Mouse (Mus musculus): ENCODE results near the gene Bbs9. TPM values are rescaled to one million over a fixed set of nuclear protein-coding genes. Genes with fewer than 3 reads are reported as not detected.

Gene Bbs9
- polyA plus RNA-seq, 1 experiment from 2014 or later, result 13.5 TPM

DNA sequence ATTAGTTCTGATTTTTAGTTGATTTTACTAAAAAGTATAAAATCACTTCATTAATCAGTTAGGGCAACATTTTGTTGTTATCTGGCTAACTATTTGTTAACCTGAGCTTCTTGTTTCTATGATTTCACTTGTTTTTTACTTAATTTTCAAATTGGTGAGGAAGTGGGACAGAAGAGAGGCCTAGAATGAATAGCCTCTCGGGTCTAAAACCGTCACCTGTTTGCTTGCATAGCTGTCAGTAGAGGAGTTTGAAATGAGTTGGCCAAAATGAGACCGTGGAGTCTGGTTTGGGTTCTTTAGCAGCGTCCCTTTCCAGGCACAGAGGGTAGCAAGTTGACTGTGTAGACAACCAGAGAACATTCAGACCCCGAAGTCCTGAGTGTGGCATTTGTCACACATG lies 291.6 kb downstream of the Bbs9 start:
- H3K27me3 ChIP-seq (ENCODE audit: low read depth, poor library complexity, severe bottlenecking), result no peaks in the 10 kb centered on the region
- WGBS, result 86% methylated on average over 5 of the region's 5 CpGs
- no peaks in the 10 kb centered on the region for H3K9me3 ChIP-seq (replicated peaks)
- no peaks in the 10 kb centered on the region for H3K36me3 ChIP-seq
- no peak overlapping the region for H3K27ac ChIP-seq
- no peak for DNase-seq (ENCODE audit: low spot score)
- H3K4me3 ChIP-seq, result no peak overlapping the region
- 0 out of 2 replicates have a peak, but pooled peaks cover 3% of the 10 kb centered on the region for H3K4me1 ChIP-seq

DNA sequence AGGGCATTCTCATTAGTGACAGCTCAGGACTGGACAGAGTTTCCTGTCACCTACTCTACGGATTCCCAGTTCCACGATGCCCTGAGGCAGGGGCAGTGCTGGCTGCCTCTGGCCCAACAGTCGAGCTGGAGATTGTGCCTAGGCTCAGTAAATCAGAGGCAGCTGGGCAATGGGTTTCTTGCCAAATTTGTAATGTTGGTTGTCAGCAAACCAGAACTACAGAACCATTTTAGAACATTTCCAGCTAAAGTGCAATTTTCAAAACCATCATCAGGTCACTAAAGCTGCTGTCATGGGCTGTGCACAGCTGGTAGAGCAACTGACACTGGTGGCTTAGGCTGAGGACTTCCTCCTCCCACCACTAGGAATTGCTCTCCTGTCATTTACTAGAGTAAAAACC lies 292.3 kb downstream of the Bbs9 start:
- DNase-seq (ENCODE audit: low spot score), result no peak

DNA sequence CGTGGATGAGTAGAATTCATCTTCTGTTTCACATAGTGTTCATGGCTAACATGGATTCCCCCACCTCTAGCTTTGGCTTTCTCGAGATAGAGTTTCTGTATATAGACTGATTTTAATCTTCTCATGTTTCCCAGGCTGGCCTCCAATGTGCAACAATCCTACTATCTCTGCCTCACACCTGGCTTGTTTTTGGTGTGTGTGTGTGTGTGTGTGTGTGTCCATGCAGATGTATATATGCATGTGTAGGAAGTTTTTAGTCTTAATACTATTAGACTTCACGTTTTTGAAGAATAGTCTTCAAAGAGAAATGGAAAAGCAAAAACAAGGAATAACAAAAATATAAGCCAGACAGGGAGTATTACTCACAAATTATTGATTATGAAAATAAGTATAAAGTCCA lies 296.3 kb downstream of the Bbs9 start:
- DNase-seq (ENCODE audit: low spot score), result no peak
- Histone ChIP-seq H3K9me3 (replicated peaks) (no peaks in the 10 kb centered on the region), H3K4me3 (no peak overlapping the region), H3K36me3 (no peaks in the 10 kb centered on the region), H3K4me1 (0 out of 2 replicates have a peak, but pooled peaks cover 3% of the 10 kb centered on the region), H3K27me3 (ENCODE audit: low read depth, poor library complexity, severe bottlenecking) (no peaks in the 10 kb centered on the region), H3K27ac (no peak overlapping the region)
- 92% methylated on average over 3 of the region's 3 CpGs for WGBS

More for the DNA sequence above, 292.3 kb downstream of the Bbs9 start:
- no peaks in the 10 kb centered on the region for H3K36me3 ChIP-seq
- no peak overlapping the region for H3K27ac ChIP-seq
- H3K4me1 ChIP-seq, result 0 out of 2 replicates have a peak, but pooled peaks cover 3% of the 10 kb centered on the region
- no peak overlapping the region for H3K4me3 ChIP-seq
- WGBS, result 43% methylated on average over 3 of the region's 3 CpGs
- H3K9me3 ChIP-seq (replicated peaks), result no peaks in the 10 kb centered on the region
- no peaks in the 10 kb centered on the region for H3K27me3 ChIP-seq (ENCODE audit: low read depth, poor library complexity, severe bottlenecking)

DNA sequence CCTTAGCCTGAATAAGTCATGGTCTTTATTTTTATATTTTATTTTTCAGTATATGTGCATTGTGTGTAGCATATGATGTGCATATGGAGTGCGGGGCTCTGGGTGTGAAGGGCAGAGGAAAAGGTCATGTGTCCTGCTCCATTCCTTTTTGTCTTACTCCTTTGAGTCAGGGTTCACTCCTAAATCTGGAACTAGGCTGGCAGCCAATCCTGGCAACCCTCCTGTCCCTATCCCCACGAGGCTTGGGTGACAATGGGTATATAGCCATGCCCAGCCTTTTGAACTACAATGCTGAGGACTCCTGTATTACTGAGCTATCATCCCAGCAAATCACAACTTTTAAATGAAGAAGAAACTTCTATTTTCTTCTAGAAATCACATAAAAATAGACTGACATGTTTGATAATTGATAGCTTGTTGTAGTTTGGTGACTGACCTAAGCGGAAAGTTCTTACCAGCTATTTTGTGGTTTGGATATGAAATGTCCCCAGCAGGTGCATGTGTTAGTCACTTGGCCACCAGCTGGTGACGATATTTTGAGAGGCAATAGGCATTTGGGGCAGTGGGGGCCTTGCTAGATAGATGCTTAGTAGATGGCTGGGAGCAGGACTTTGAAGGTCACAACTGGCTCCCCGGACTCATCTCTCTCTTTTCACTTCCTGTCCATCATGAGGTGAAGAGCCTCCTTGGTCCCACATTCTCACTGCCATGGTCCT lies 300.9 kb downstream of the Bbs9 start:
- H3K27ac ChIP-seq, result no peak overlapping the region
- 88% methylated on average over 5 of the region's 5 CpGs for WGBS

DNA sequence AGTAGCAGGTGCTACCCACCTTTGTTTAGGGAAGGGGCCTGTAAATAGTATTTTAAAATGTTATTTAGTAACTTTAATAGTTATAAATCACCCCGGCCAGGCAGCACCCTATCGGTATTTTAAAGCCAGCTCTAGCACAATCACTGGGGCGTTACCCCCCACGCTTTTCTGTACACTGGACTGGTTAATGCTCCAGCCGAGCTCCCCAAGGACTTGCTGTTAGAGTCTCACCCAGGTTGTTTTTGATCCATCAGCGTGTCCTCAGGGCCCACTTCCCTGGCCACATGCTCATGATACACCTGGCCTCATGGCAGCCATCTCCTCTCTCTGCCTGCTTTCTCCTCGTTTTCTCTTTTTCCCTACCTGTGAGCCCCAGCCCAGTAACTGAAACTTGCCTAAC lies 301.9 kb downstream of the Bbs9 start:
- Histone ChIP-seq H3K9me3 (replicated peaks) (no peaks in the 10 kb centered on the region), H3K4me3 (no peak overlapping the region), H3K36me3 (no peaks in the 10 kb centered on the region), H3K27ac (no peak overlapping the region), H3K4me1 (no peaks in the 10 kb centered on the region), H3K27me3 (ENCODE audit: low read depth, poor library complexity, severe bottlenecking) (no peaks in the 10 kb centered on the region)
- no peak for DNase-seq (ENCODE audit: low spot score)
- 93% methylated on average over 7 of the region's 7 CpGs for WGBS

More for the DNA sequence above, 300.9 kb downstream of the Bbs9 start:
- Histone ChIP-seq H3K4me3 (no peak overlapping the region), H3K36me3 (no peaks in the 10 kb centered on the region), H3K27me3 (ENCODE audit: low read depth, poor library complexity, severe bottlenecking) (no peaks in the 10 kb centered on the region), H3K9me3 (replicated peaks) (no peaks in the 10 kb centered on the region), H3K4me1 (no peaks in the 10 kb centered on the region)
- DNase-seq (ENCODE audit: low spot score), result no peak

DNA sequence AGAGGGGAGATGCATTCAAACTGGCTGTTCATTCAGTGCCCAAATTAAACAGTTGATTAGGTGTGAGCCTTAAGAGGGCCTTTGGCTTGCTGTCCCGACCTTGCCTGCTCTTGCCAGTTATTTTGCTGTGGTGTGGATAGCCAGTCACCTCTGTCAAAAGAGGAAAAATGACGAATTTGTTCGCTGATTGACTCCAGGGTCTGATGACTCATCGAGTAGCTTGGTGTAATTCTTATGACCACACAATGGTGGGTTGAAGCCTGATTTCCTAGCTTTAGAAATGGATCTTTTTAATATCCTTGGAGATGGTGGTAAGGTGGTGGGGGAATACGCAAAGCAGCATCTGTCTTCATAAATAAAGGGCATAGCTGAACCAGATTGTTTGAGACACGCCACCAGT lies 304.1 kb downstream of the Bbs9 start:
- Histone ChIP-seq H3K27me3 (ENCODE audit: low read depth, poor library complexity, severe bottlenecking) (no peaks in the 10 kb centered on the region), H3K4me1 (no peaks in the 10 kb centered on the region), H3K36me3 (no peaks in the 10 kb centered on the region), H3K4me3 (no peak overlapping the region), H3K27ac (no peak overlapping the region), H3K9me3 (replicated peaks) (no peaks in the 10 kb centered on the region)
- 89% methylated on average over 6 of the region's 6 CpGs for WGBS
- no peak for DNase-seq (ENCODE audit: low spot score)

DNA sequence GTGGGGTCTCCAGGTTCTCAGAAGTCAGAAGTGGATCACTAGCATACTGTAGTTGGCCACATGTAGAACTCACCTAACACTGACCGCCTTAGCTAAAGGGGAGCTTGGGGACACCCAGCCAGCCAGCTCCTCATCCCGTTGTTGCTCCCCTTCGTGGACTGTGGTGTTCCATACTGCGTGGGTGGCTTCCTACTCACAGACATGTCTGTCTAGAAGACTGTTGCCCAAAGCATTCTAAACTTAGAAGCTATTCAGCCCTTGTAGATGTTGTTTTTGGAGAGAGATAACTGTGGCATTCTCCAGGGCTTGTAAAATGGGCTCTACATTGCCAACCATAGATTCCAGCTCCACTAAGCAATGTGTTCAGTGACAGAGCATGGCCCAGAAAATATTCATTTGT lies 310.5 kb downstream of the Bbs9 start:
- no peak overlapping the region for H3K27ac ChIP-seq
- H3K4me3 ChIP-seq, result no peak overlapping the region
- H3K4me1 ChIP-seq, result peaks cover 10% of the 10 kb centered on the region
- 95% methylated on average over 4 of the region's 4 CpGs for WGBS
- H3K36me3 ChIP-seq, result no peaks in the 10 kb centered on the region
- no peaks in the 10 kb centered on the region for H3K27me3 ChIP-seq (ENCODE audit: low read depth, poor library complexity, severe bottlenecking)
- DNase-seq (ENCODE audit: low spot score), result no peak
- no peaks in the 10 kb centered on the region for H3K9me3 ChIP-seq (replicated peaks)

DNA sequence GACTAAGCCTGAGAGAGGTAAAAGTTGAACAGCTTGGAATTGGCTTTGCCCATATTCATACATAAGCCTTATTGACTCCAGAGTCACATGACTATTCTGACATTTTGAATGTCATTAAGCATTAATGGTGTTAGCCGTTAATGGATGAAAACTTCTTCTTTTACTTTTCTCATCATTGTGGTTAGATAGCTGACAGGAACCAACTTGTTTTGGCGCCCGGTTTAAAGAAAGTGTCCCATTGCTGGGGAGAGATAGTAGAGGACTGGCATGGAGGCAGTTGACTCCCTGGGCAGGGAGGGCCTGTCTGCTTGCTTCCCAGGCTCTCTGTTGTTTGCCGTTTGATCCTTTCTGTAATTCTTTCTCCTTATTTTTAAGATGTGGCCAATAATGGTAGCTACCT lies 312.9 kb downstream of the Bbs9 start:
- Histone ChIP-seq H3K4me1 (peaks cover 32% of the 10 kb centered on the region), H3K27ac (no peak overlapping the region), H3K9me3 (replicated peaks) (no peaks in the 10 kb centered on the region), H3K27me3 (ENCODE audit: low read depth, poor library complexity, severe bottlenecking) (no peaks in the 10 kb centered on the region), H3K36me3 (no peaks in the 10 kb centered on the region), H3K4me3 (no peak overlapping the region)
- WGBS, result 96% methylated on average over 4 of the region's 4 CpGs
- DNase-seq (ENCODE audit: low spot score), result no peak

DNA sequence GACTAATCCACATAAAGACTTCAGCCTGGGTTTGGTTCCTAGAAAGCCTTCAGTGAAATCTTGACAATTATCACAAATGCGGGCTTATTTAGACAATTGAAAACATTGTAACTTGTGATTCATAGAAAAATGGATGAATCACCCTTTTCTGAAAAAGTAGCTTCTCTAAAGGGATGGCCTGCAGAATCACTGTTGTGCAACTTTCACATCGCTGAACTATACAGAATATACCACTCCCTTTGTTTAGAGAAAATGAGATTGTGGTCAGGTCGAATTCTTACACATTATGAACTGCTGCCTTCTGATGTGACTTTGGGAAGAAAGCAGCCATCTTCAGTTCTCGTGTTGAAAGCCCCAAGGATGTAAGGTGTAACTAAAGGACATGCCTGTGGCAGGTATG lies 313.3 kb downstream of the Bbs9 start:
- Histone ChIP-seq H3K27ac (no peak overlapping the region), H3K4me1 (peaks cover 36% of the 10 kb centered on the region), H3K4me3 (no peak overlapping the region), H3K27me3 (ENCODE audit: low read depth, poor library complexity, severe bottlenecking) (no peaks in the 10 kb centered on the region), H3K36me3 (no peaks in the 10 kb centered on the region), H3K9me3 (replicated peaks) (no peaks in the 10 kb centered on the region)
- no peak for DNase-seq (ENCODE audit: low spot score)
- WGBS, result 93% methylated on average over 4 of the region's 4 CpGs

DNA sequence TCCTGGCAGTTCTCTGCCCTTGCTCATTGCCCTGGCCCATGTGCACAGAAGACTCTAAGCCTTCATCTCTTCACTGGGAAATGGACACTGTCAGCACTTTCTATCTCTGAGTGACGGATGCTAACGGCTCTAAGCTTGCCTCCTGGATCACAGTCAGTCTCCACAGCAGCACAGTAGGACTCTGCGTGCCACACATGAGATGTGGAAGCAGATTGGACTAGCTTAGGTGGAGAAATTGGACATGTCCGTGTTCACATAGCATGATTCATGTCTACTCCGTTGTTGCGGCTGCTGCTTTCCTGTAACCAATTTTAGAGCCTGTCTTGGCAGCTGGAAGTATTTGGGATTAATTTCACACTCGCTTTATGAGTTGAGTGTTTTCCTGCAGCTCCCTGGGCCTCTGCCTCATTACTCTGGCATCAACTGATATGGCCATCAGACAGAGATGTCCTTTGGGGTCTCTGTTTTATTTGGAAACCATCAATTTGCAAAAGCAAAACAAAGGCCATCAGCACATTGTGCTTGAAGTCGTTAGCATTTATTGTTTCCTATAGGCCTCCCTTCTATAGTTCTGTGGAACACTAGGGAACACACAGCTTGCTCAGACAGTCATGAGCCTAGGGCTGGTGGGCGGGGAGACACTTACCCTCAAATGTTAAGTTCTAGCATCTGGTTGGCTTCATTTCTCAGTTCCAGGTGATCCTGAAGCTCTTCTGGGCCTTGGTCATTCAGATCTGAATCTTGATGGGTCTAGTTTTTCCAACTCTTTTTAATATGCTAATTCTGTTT lies 314.1 kb downstream of the Bbs9 start:
- no peaks in the 10 kb centered on the region for H3K27me3 ChIP-seq (ENCODE audit: low read depth, poor library complexity, severe bottlenecking)
- no peaks in the 10 kb centered on the region for H3K9me3 ChIP-seq (replicated peaks)
- no peak for DNase-seq (ENCODE audit: low spot score)
- WGBS, result 66% methylated on average over 9 of the region's 9 CpGs
- peaks cover 43% of the 10 kb centered on the region for H3K4me1 ChIP-seq
- no peaks in the 10 kb centered on the region for H3K36me3 ChIP-seq
- H3K4me3 ChIP-seq, result no peak overlapping the region
- no peak overlapping the region for H3K27ac ChIP-seq

DNA sequence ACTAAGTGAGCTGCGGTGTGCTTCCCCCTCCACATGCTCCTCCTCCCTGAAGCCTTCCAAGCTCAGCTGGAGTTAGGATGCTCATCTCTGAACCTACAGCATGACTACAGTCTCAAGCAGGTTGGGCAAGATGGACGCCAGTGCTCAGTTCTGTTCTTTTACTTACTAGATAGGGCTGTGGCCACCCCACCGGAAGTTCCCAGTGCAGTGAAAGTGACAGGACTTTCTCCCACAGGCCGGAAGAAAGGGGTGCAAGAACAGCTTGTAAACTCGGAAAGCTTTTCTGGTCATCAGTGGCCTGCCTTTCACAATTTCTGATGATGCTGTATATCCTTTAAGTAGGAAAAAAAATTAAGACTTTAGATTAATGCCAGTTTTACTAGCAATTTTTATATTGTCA lies 315.7 kb downstream of the Bbs9 start:
- Histone ChIP-seq H3K4me1 (peaks cover 43% of the 10 kb centered on the region), H3K4me3 (no peak overlapping the region), H3K36me3 (no peaks in the 10 kb centered on the region), H3K27ac (no peak overlapping the region), H3K9me3 (replicated peaks) (no peaks in the 10 kb centered on the region), H3K27me3 (ENCODE audit: low read depth, poor library complexity, severe bottlenecking) (no peaks in the 10 kb centered on the region)
- DNase-seq (ENCODE audit: low spot score), result no peak
- WGBS, result 92% methylated on average over 5 of the region's 5 CpGs

DNA sequence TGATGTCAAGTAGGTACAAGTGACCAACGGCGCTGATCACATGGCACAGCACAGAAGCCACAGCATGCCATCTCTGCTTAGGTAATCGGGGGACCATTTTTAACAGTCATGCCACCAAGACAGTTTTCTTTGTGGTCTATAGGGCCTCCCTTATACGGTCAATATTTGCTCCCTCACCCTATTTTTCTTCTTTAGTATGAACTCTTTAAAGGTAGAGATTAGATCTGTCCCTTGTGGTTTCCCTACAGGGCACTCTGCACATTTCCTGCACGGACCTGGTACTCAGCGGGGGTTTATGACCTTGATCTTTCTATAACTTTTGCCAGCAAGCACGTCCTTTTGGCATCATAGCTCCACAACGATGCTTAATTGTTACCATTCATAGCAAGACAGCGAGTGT lies 316.2 kb downstream of the Bbs9 start:
- no peak for DNase-seq (ENCODE audit: low spot score)
- Histone ChIP-seq H3K4me1 (peaks cover 43% of the 10 kb centered on the region), H3K9me3 (replicated peaks) (no peaks in the 10 kb centered on the region), H3K27ac (no peak overlapping the region), H3K36me3 (no peaks in the 10 kb centered on the region), H3K4me3 (no peak overlapping the region), H3K27me3 (ENCODE audit: low read depth, poor library complexity, severe bottlenecking) (no peaks in the 10 kb centered on the region)
- WGBS, result 71% methylated on average over 9 of the region's 9 CpGs

DNA sequence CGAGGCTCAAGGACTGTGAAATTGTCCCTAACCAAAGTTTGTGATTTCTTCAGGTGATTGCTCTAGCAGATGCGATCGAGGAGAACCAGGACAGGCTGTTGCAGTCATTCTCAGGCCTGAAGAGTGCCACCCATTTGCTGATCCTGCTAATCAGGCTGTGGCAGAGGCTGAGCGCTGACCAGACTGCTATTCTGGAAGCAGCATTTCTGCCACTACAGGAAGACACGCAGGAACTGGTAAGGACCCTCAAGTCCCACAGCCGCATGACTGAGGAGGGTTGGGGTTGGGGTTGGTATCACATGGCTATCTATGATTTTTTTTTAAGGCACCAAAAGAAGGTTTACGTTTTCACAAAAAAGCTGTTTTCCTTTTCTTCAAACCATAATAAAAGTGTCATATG lies 318.2 kb downstream of the Bbs9 start:
- DNase-seq (ENCODE audit: low spot score), result no peak
- Histone ChIP-seq H3K27ac (peak overlapping the region; percentile 30; the same call in 1 of the 2 replicates), H3K9me3 (replicated peaks) (no peaks in the 10 kb centered on the region), H3K4me3 (no peak overlapping the region), H3K27me3 (ENCODE audit: low read depth, poor library complexity, severe bottlenecking) (no peaks in the 10 kb centered on the region), H3K4me1 (peaks cover 43% of the 10 kb centered on the region), H3K36me3 (no peaks in the 10 kb centered on the region)
- 57% methylated on average over 7 of the region's 7 CpGs for WGBS
